In genomic region chr2:59785597-59785996, GRCm38 (mm10) we compare ENCODE assay signal across 26 mouse cellular contexts.
DNase-seq lines count a peak whose midpoint lies in the region; ATAC-seq and TF ChIP-seq lines count a peak whose summit lies in the region.
"Had no signal": no experiment of that assay in that cellular context is flagged by ENCODE, and none has a peak within 500 bp of the region (broad histone marks: within the 10 kb centered on the region; RNA-seq: fewer than 3 reads in every experiment).

No protein-coding gene starts in this region.

- ATAC-seq in hindbrain, embryonic 12.5 days (ENCODE audit: low FRiP score), result no peak
- ATAC-seq in hindbrain, embryonic 13.5 days (ENCODE audit: low FRiP score), result no peak
- peak; percentile 64; the same call in 1 of the 2 replicates for ATAC-seq in lung, embryonic 14.5 days (ENCODE audit: insufficient read depth)
- ATAC-seq in limb, embryonic 12.5 days (ENCODE audit: insufficient number of reproducible peaks, insufficient read depth, low FRiP score, low TSS enrichment, low read depth), result no peak
- ATAC-seq: CD4-positive, CD25-positive, alpha-beta regulatory T cell, adult 4 months; forebrain, embryonic 16.5 days; inflammation-experienced regulatory T-cells, adult 6 months; liver, embryonic 12.5 days; midbrain, embryonic 15.5 days had no signal

- peak; percentile 68 for DNase-seq in lung, embryonic 14.5 days
- no peak for DNase-seq in lung, postnatal 36 days
- DNase-seq in kidney, postnatal 10 days, result peak; percentile 44
- no peak for DNase-seq in T-cell, adult 2 months (ENCODE audit: low spot score)
- DNase-seq: adrenal gland, postnatal 25 days; cerebellum, adult 8-10 months; gastrocnemius, postnatal 14 days; heart, adult 11 months; heart, postnatal 10 days; left cerebral cortex, postnatal 4 days; lung, adult 18-20 months; right cerebral cortex, postnatal 14 days; thymus, adult 2 months had no signal

- H3K27me3 ChIP-seq in hindbrain, embryonic 12.5 days, result no peaks in the 10 kb centered on the region
- H3K27me3 ChIP-seq in hindbrain, embryonic 13.5 days, result no peaks in the 10 kb centered on the region
- H3K27me3 ChIP-seq in lung, embryonic 14.5 days (ENCODE audit: insufficient read depth, low read length), result no peaks in the 10 kb centered on the region
- H3K27me3 ChIP-seq in limb, embryonic 12.5 days, result no peaks in the 10 kb centered on the region
- H3K27me3 ChIP-seq: heart, embryonic 12.5 days; liver, embryonic 12.5 days; midbrain, embryonic 15.5 days; neural tube, embryonic 12.5 days had no signal

- peaks cover 13% of the 10 kb centered on the region for H3K4me1 ChIP-seq in hindbrain, embryonic 12.5 days
- peaks cover 6% of the 10 kb centered on the region; the same call in 1 of the 2 replicates for H3K4me1 ChIP-seq in hindbrain, embryonic 13.5 days (replicated peaks)
- H3K4me1 ChIP-seq in lung, embryonic 14.5 days (ENCODE audit: insufficient read depth), result peaks cover 26% of the 10 kb centered on the region
- H3K4me1 ChIP-seq in limb, embryonic 12.5 days (replicated peaks), result peaks cover 35% of the 10 kb centered on the region
- H3K4me1 ChIP-seq: liver, embryonic 12.5 days had no signal

- H3K27ac ChIP-seq in hindbrain, embryonic 12.5 days, result 0 out of 2 replicates have a peak overlapping the region, but pooled peaks have one; percentile 7
- no peak overlapping the region for H3K27ac ChIP-seq in hindbrain, embryonic 13.5 days
- H3K27ac ChIP-seq in lung, embryonic 14.5 days (ENCODE audit: low read depth), result peak overlapping the region; percentile 37
- H3K27ac ChIP-seq in limb, embryonic 12.5 days, result peak overlapping the region; percentile 17; the same call in 1 of the 2 replicates
- H3K27ac ChIP-seq: forebrain, embryonic 10.5 days; hindbrain, embryonic 14.5 days; liver, embryonic 12.5 days; midbrain, embryonic 15.5 days; neural tube, embryonic 12.5 days; stomach, postnatal 0 days had no signal

- no peak for TF ChIP-seq CTCF in lung, embryonic 14.5 days (IDR thresholded peaks at IDR 0.05; ENCODE audit: low read depth)

- no peak overlapping the region for H3K4me2 ChIP-seq in hindbrain, embryonic 12.5 days (replicated peaks)
- no peak overlapping the region for H3K4me2 ChIP-seq in hindbrain, embryonic 13.5 days
- peak overlapping the region; percentile 20; the same call in 1 of the 2 replicates for H3K4me2 ChIP-seq in lung, embryonic 14.5 days
- H3K4me2 ChIP-seq in limb, embryonic 12.5 days, result no peak overlapping the region
- H3K4me2 ChIP-seq: heart, embryonic 12.5 days; hindbrain, embryonic 14.5 days; liver, embryonic 12.5 days; midbrain, embryonic 15.5 days; neural tube, embryonic 12.5 days had no signal

- no peak overlapping the region for H3K4me3 ChIP-seq in hindbrain, embryonic 12.5 days
- no peak overlapping the region for H3K4me3 ChIP-seq in hindbrain, embryonic 13.5 days
- no peak overlapping the region for H3K4me3 ChIP-seq in lung, embryonic 14.5 days (ENCODE audit: low read depth, low read length)
- no peak overlapping the region for H3K4me3 ChIP-seq in limb, embryonic 12.5 days (replicated peaks)
- H3K4me3 ChIP-seq: forebrain, embryonic 10.5 days; heart, embryonic 12.5 days; liver, embryonic 12.5 days; midbrain, embryonic 15.5 days; neural tube, embryonic 12.5 days had no signal

- WGBS in hindbrain, embryonic 12.5 days, result 83% methylated on average over 13 of the region's 13 CpGs
- WGBS in hindbrain, embryonic 13.5 days, result 84% methylated on average over 13 of the region's 13 CpGs
- WGBS in lung, embryonic 14.5 days, result 20% methylated on average over 13 of the region's 13 CpGs
- 45% methylated on average over 13 of the region's 13 CpGs for WGBS in limb, embryonic 12.5 days

- no peaks in the 10 kb centered on the region for H3K9me3 ChIP-seq in hindbrain, embryonic 12.5 days (replicated peaks)
- no peaks in the 10 kb centered on the region for H3K9me3 ChIP-seq in hindbrain, embryonic 13.5 days
- H3K9me3 ChIP-seq in lung, embryonic 14.5 days (ENCODE audit: low read depth, low read length), result no peaks in the 10 kb centered on the region
- H3K9me3 ChIP-seq in limb, embryonic 12.5 days, result no peaks in the 10 kb centered on the region
- H3K9me3 ChIP-seq: forebrain, embryonic 10.5 days; heart, embryonic 12.5 days; liver, embryonic 12.5 days; midbrain, embryonic 15.5 days; neural tube, embryonic 12.5 days had no signal

- H3K36me3 ChIP-seq in hindbrain, embryonic 12.5 days, result no peaks in the 10 kb centered on the region
- H3K36me3 ChIP-seq in hindbrain, embryonic 13.5 days, result no peaks in the 10 kb centered on the region
- peaks cover 9% of the 10 kb centered on the region; the same call in 1 of the 2 replicates for H3K36me3 ChIP-seq in lung, embryonic 14.5 days (ENCODE audit: insufficient read depth)
- peaks cover 65% of the 10 kb centered on the region for H3K36me3 ChIP-seq in limb, embryonic 12.5 days
- H3K36me3 ChIP-seq: midbrain, embryonic 15.5 days; neural tube, embryonic 12.5 days had no signal

- no peak overlapping the region for H3K9ac ChIP-seq in hindbrain, embryonic 12.5 days
- no peak overlapping the region for H3K9ac ChIP-seq in hindbrain, embryonic 13.5 days
- H3K9ac ChIP-seq in lung, embryonic 14.5 days, result no peak overlapping the region; the same call in 1 of the 2 replicates
- no peak overlapping the region for H3K9ac ChIP-seq in limb, embryonic 12.5 days (replicated peaks)
- H3K9ac ChIP-seq: heart, embryonic 12.5 days; hindbrain, embryonic 14.5 days; liver, embryonic 12.5 days; midbrain, embryonic 15.5 days; neural tube, embryonic 12.5 days had no signal

Comparison
In these comparisons a context has a peak if more than half of its experiments do, and no peak if none do; other contexts are left out.
1. DNase-seq: peak in lung, embryonic 14.5 days (single experiment) and kidney, postnatal 10 days (single experiment); none in lung, postnatal 36 days (single experiment) and T-cell, adult 2 months (single experiment).